Mouse (Mus musculus): Measurements from ENCODE around the gene Azin2. TPM values are rescaled to one million over a fixed set of nuclear protein-coding genes. Genes with fewer than 3 reads are reported as not detected.

Gene Azin2
- total and polyA plus RNA-seq, 3 experiments: 0.39 to 2.3 TPM; not detected in 1

Other genes starting within 250 kb of the Azin2 start
- gene A3galt2, start 207.1 kb downstream of the Azin2 start, total RNA-seq (2012; rRNA removed): not detected in 2 replicates
- under 1 TPM in 1 of 2 experiments, not detected in 1; 0.06 TPM for gene A3galt2, start 207.1 kb downstream of the Azin2 start, polyA plus RNA-seq (2012; ENCODE audit: insufficient read depth in 1 of 2, insufficient read length in 2 of 2, low read depth in 1 of 2, low replicate concordance in 2 of 2, missing spikeins in 1 of 2)
- gene Zfp362, start 156.4 kb downstream of the Azin2 start, total RNA-seq (2012; rRNA removed): 2.4 and 2.7 TPM in 2 replicates
- gene Zfp362, start 156.4 kb downstream of the Azin2 start, polyA plus RNA-seq (2012; ENCODE audit: insufficient read depth in 1 of 2, insufficient read length in 2 of 2, low read depth in 1 of 2, low replicate concordance in 2 of 2, missing spikeins in 1 of 2): 10 to 100 TPM in 1 of 2 experiments, not detected in 1; 30.1 TPM
- 0.07 and 0.12 TPM in 2 replicates for gene Trim62, start 78.9 kb downstream of the Azin2 start, total RNA-seq (2012; rRNA removed)
- 1 to 10 TPM in 1 of 2 experiments, not detected in 1; 1.2 TPM for gene Trim62, start 78.9 kb downstream of the Azin2 start, polyA plus RNA-seq (2012; ENCODE audit: insufficient read depth in 1 of 2, insufficient read length in 2 of 2, low read depth in 1 of 2, low replicate concordance in 2 of 2, missing spikeins in 1 of 2)
- 263 and 330 TPM in 2 replicates for gene Ak2, start 29.5 kb upstream of the Azin2 start, total RNA-seq (2012; rRNA removed)
- 100 to 1,000 TPM in 1 of 2 experiments, not detected in 1; 366 TPM for gene Ak2, start 29.5 kb upstream of the Azin2 start, polyA plus RNA-seq (2012; ENCODE audit: insufficient read depth in 1 of 2, insufficient read length in 2 of 2, low read depth in 1 of 2, low replicate concordance in 2 of 2, missing spikeins in 1 of 2)
- gene Rnf19b, start 95.8 kb upstream of the Azin2 start, total RNA-seq (2012; rRNA removed): 25.5 and 26.3 TPM in 2 replicates
- gene Rnf19b, start 95.8 kb upstream of the Azin2 start, polyA plus RNA-seq (2012; ENCODE audit: insufficient read depth in 1 of 2, insufficient read length in 2 of 2, low read depth in 1 of 2, low replicate concordance in 2 of 2, missing spikeins in 1 of 2): 10 to 100 TPM in 1 of 2 experiments, not detected in 1; 30.0 TPM
- gene Tmem54, start 143.1 kb upstream of the Azin2 start, total RNA-seq (2012; rRNA removed): not detected in 2 replicates
- gene Tmem54, start 143.1 kb upstream of the Azin2 start, polyA plus RNA-seq (2012; ENCODE audit: insufficient read depth in 1 of 2, insufficient read length in 2 of 2, low read depth in 1 of 2, low replicate concordance in 2 of 2, missing spikeins in 1 of 2): not detected
- 0.39 and 0.59 TPM in 2 replicates for gene Hpca, start 159.6 kb upstream of the Azin2 start, total RNA-seq (2012; rRNA removed)
- gene Hpca, start 159.6 kb upstream of the Azin2 start, polyA plus RNA-seq (2012; ENCODE audit: insufficient read depth in 1 of 2, insufficient read length in 2 of 2, low read depth in 1 of 2, low replicate concordance in 2 of 2, missing spikeins in 1 of 2): 1 to 10 TPM in 1 of 2 experiments, not detected in 1; 1.1 TPM
- gene Fndc5, start 174.6 kb upstream of the Azin2 start, total RNA-seq (2012; rRNA removed): 15.5 and 15.8 TPM in 2 replicates
- gene Fndc5, start 174.6 kb upstream of the Azin2 start, polyA plus RNA-seq (2012; ENCODE audit: insufficient read depth in 1 of 2, insufficient read length in 2 of 2, low read depth in 1 of 2, low replicate concordance in 2 of 2, missing spikeins in 1 of 2): 100 to 1,000 TPM in 1 of 2 experiments, 10 to 100 TPM in 1; 35.9 to 123 TPM
- 11.6 and 14.2 TPM in 2 replicates for gene S100pbp, start 227.3 kb upstream of the Azin2 start, total RNA-seq (2012; rRNA removed)
- gene S100pbp, start 227.3 kb upstream of the Azin2 start, polyA plus RNA-seq (2012; ENCODE audit: insufficient read depth in 1 of 2, insufficient read length in 2 of 2, low read depth in 1 of 2, low replicate concordance in 2 of 2, missing spikeins in 1 of 2): 10 to 100 TPM in 1 of 2 experiments, not detected in 1; 28.3 TPM
- 89.5 and 113 TPM in 2 replicates for gene Yars, start 227.3 kb upstream of the Azin2 start, total RNA-seq (2012; rRNA removed)
- 100 to 1,000 TPM; 179 to 539 TPM for gene Yars, start 227.3 kb upstream of the Azin2 start, polyA plus RNA-seq (2012; ENCODE audit: insufficient read depth in 1 of 2, insufficient read length in 2 of 2, low read depth in 1 of 2, low replicate concordance in 2 of 2, missing spikeins in 1 of 2)

Data from MEL (cell line).